Mouse (Mus musculus) right cerebral cortex, postnatal 4 days (tissue): ENCODE measurements around the gene Endov.

Source experiments
- DNase-seq: peaks from one replicate; pipeline ENCODE4 v3.0.0-alpha.2; 2022

Gene Endov

GRCm38 (mm10) chr11:119519387-119519786, 28.2 kb downstream of the Endov start:
- no peak for DNase-seq

DNA sequence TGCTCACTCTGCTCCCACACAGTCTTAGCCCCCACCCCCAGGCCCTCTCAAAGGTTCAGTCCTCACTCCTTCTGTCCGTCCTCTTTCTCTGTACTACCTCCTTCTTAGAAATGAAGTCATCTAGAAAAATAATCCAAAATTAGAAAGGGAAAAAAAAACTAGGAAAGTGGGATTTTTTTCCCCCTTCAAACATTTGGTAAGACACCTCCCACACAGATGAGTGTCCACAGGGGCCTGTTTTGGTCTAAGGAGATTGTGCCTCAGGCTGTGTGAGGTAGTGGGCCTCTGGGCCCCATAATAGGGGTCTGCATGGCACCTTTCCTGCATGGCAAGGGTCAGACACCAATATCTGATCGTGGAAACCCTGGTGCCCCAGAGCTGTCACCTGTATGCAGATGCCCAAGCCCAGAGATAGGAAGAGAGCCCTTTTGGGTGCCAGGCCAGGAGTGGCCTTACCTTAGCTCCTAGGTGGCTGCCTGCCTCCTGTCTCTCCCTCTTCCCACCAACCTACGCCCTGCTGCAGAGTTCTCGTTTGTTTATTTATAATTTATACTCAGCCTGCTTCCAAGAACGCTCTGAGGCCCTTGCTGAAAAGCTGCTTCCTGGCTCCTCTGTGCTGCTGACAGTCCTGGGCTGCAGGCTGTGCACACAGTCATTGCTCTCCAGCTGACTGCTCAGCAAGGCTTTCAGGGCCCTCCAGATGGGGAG, 29.0 kb downstream of the Endov start:
- DNase-seq = no peak

DNA sequence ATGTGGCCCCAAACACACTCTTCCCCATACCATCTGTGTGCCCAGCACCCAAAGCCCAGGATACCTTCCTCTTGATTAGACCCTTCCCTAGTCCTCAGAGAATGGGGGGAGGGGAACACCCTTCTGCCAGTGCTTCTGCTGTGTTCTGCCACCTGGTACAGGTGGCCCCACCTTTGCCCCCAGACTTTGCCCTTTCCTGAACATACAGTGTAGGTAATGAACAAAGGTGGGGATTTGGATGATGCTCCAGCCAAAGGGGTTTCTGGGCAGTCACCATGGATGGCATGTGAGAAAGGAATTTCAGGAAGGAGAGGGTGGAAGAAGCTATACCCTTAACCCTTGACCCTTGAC, 29.5 kb downstream of the Endov start:
- no peak for DNase-seq

GRCm38 (mm10) chr11:119521920-119522710, 31.0 kb downstream of the Endov start:
- DNase-seq = no peak

- no peak for DNase-seq
These were observed 31.6 kb downstream of the Endov start for GRCm38 (mm10) chr11:119522779-119523178.

- no peak for DNase-seq
These were observed 32.2 kb downstream of the Endov start for GRCm38 (mm10) chr11:119523392-119523791.

- peak; percentile 87 for DNase-seq
These were observed 33.4 kb downstream of the Endov start for GRCm38 (mm10) chr11:119524545-119524949.

DNA sequence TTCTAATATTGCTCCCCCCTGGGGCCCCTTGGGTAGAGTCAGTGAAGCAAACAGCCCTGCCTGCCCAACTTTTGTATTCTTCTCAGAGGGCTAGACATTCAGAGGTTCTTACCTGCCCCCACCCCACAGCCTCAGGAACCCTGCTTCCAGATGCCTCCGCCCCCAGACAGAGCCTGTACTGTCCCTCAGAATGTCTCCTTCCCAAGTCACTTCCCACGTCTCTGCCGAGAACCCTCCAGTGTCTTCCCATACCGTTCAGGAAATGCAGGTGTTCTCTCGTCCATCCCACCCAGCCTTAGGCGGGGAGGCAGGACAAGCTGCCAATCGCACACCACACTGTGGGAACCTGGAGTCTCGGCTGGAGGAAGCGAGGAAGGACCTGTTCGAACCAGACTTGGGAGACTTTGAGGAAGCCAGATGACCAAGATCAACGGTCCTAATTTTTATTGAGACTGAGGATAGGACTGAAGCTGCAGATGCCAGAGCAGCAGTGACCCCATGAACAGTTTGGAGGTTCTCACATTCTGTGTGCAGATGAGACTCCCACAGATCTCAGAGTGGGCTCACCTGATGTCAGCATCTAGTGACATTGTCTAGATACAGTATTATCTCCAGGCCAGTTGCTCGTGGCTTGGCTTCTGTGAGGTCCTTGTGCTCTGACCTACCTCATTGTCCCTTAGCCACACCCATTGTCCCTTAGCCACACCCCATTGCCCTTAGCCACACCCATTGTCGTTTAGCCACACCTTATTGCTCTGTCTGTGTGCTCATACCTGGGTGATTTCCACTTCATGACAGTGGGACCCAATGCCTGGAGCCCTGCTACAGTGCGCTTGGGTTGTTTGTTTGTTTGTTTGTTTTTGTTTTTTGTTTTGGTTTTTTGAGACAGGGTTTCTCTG, 35.2 kb downstream of the Endov start:
- DNase-seq = no peak

- no peak for DNase-seq
These were observed 37.8 kb downstream of the Endov start for GRCm38 (mm10) chr11:119528930-119529329.

- no peak for DNase-seq
These were observed 41.3 kb downstream of the Endov start for GRCm38 (mm10) chr11:119532460-119532859.

DNA sequence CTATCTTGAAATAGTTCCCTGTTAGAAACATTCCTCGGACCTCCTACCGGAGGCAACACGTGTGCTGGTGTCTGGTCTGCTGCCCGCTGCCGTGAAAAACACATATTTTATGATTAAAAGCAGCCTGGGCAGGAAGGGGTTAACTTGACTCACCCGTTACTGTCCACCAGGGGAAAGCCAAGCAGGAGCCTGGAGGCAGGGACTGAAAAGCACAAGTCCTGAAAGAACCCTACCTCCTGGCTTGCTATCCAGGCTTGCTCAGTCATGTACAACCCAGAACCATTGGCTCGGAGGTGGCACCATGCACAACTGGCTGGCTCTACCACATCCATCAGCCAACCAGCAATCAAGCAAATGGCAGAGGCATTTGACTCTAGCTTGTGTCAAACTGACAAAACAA, 42.6 kb downstream of the Endov start:
- DNase-seq = no peak

GRCm38 (mm10) chr11:119539944-119540343, 48.8 kb downstream of the Endov start:
- DNase-seq = no peak

DNA sequence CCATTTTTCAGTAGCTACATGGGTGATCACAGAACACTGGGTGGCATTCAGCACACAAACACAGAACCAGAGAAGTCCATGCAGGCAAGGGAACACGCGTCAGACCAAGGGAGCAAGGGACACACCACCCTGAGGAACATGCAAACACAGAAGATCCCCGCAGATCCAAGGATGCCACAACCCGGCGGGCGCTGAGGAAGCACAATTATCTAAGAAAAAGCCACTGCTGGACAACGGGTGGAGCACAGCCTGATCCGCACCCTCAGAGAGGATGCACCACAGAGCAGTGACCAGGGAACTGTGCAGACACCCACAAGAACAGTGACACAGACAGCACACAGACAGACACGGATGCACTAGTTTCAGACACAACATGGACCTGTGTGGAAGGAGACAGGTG, 49.4 kb downstream of the Endov start:
- no peak for DNase-seq

DNA sequence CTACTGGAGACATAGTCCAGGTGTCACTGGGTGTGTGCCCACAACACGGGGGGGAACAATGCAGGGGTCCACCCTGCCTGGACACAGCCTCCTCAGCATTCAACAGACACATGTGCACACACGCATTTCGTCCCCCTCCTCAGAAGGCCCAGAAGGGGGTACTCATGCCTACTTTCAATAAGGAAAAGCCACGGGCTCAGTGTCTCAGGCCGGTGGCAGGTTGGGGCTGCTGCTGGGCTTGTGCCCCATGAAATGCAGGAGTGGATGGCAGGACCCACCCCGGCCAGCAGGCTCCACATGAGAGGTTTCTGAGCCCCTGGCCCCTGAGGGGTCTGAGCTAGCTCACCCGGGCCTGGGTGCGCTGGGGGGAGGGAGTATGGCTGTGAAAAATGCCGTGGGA, 49.9 kb downstream of the Endov start:
- DNase-seq = no peak

DNA sequence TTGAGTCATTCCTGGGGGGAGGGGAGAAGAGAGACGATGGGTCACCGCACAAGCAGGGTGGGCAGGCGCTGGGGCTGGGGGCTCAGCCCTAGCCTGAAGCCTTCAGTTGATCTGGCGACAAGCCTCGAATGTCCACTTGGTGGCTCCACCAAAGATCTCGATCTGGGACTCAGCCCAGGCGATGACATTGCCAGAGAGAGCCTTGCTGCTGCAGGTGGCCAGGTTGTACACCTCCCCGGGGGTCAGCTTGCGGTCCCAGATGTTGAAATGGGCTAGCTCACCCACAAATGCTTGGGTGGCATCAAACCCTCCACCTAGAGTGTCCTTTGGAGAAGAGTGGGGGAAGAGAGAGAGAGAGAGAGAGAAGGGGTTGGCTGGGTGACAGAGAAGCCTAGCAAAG, 51.2 kb downstream of the Endov start:
- DNase-seq = no peak

GRCm38 (mm10) chr11:119542886-119543285, 51.7 kb downstream of the Endov start:
- no peak for DNase-seq

- DNase-seq = no peak
These were observed 52.8 kb downstream of the Endov start for GRCm38 (mm10) chr11:119543816-119544517.

GRCm38 (mm10) chr11:119544518-119545105, 53.5 kb downstream of the Endov start:
- no peak for DNase-seq

DNA sequence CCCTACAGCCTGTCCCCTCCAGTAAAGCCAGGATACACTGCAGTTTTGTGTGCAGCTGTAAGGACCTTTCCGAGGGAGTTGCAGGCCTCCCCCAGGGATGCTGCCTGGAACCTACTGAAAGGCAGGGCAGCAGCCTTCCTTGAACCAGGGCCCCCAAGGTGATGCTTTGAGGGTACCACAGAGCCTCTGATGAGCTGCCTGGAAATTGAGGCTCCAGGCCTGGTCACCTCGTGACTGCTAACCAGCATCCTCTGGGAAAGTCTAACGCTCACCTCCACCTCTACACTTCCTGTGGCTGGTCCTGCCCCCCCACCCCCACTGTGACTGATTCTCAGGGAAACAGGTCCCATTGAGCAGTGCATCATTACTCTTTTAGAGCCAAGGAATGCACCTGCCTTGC, 54.1 kb downstream of the Endov start:
- DNase-seq = no peak

DNA sequence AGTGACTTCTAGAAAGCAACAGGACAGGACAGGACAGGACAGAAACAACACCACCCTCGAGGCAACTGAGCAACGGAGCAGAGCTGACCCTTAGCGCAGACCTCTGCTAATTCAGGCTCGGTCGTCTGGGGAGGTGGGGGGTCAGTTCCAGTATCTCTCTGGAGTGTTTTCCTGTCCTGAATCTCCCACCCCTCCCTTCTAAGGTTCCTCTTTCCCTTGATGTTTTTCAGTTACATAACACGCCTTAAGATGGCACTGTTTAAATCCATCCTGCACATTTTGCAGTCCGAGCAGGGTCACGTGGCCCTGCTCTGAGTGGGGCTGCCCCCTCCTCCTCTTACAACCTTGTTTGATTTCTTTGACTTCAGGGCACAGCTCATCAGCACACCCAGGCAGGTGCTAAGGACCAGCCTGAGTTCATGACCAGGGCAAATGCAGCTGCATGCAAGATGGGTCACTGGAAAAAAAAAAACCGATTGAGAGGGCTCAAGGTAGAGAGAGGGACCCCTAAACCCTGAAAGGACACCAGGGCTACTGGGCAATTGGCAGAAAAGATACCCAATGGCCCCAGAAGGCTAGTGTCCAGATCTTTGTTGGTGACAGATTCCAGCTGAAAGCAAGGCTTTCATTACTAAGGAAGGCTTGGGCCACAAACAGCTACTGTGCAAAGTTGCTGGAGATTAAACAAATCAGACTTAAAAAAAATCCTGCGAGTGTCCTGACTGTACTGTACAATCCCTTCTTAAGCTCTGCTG, 54.8 kb downstream of the Endov start:
- no peak for DNase-seq

DNA sequence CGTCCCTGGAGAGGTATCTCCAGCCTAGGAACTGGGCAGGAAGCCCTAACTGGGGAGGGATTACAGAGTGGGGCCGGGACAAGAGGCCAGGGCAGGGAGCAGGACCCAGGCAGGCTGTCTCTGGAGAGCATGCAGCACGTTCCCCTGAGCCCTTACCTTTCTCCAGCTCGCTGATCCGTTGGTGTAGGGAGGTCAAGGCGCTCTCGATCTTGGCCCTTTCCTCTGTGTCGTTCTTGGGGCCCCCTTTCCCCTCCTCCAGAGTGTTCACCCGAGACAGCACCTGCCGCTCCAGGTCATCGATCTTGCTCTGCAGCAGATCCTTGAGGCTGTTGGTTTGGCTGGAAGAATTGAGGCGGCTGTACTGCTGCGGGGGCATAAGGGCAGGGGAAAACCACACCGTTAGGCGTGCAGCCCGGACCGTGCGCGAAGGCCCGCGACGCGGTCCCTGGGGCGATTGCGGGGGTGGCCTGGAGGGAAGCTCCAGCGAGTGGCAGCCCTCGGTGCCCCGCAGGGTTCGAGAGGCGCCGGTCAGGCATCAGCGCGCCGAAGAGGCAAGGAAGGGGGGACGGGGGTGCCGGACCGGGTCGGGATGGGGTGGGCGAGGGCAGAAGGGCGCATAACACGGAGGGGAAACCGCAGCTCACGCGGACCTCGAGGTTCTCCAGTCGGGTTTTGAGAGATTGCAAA, 55.5 kb downstream of the Endov start:
- no peak for DNase-seq
